Comparison of ENCODE assay signal across 11 mouse cellular contexts in the genomic region with DNA sequence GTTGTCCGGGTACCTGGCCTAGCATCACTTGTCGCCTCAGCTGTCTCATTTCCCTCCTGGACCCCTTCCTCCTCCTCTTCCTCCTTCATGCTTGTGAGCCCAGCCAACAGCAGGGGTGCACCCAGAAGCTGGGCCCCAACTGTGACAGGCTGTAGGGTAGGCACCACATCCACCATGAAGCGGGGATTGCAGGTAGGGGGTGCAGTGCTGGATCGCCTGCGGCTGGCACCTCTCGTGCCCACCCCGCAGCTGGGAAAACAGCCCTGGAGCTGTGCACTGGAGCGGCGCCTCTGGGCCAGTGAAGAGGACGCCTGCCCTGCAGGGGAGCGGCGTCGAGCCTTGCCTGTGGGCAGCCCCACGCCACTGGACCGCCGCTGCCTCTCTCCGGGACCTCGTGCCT. TPM values are rescaled to one million over a fixed set of nuclear protein-coding genes. Genes with fewer than 3 reads are reported as not detected.
A peak's percentile ranks its signal among the peaks of the same experiment; 100 is the strongest.
DNase-seq lines count a peak whose midpoint lies in the region; ATAC-seq and TF ChIP-seq lines count a peak whose summit lies in the region.
"Had no signal": no experiment of that assay in that cellular context is flagged by ENCODE, and none has a peak within 500 bp of the region (broad histone marks: within the 10 kb centered on the region; RNA-seq: fewer than 3 reads in every experiment).

A gene (plus strand): TSS at position 221 of the 400 bp plus-strand sequence.

- H3K9ac ChIP-seq in heart, embryonic 13.5 days: peak within 1 kb of the TSS; percentile 88
- 0 out of 2 replicates have a peak within 1 kb of the TSS, but pooled peaks have one; percentile 3 for H3K9ac ChIP-seq in midbrain, embryonic 13.5 days (replicated peaks)
- H3K9ac ChIP-seq in midbrain, embryonic 11.5 days (ENCODE audit: low read length): no peak within 1 kb of the TSS
- peak within 1 kb of the TSS; percentile 5; the same call in 1 of the 2 replicates for H3K9ac ChIP-seq in intestine, embryonic 15.5 days

- DNase-seq in heart, adult 18-20 months: no peak
- DNase-seq in midbrain, embryonic 11.5 days (ENCODE audit: low spot score, missing footprints): no peak
- no peak for DNase-seq in right cerebral cortex, adult 18-20 months
- DNase-seq: adrenal gland, postnatal 25 days; kidney, adult 2 months; lung, postnatal 36 days had no signal

- no peak for TF ChIP-seq POLR2A in myocyte (IDR thresholded peaks at IDR 0.05; ENCODE audit: insufficient read length, low read depth)

- 86% methylated on average over 18 of the region's 18 CpGs for WGBS in heart, embryonic 13.5 days
- WGBS in midbrain, embryonic 13.5 days: 80% methylated on average over 18 of the region's 18 CpGs
- WGBS in midbrain, embryonic 11.5 days: 80% methylated on average over 18 of the region's 18 CpGs
- 92% methylated on average over 18 of the region's 18 CpGs for WGBS in intestine, embryonic 15.5 days

- H3ac ChIP-seq in myocyte (ENCODE audit: control insufficient read depth, insufficient read length): no peak within 1 kb of the TSS

- H3K4me2 ChIP-seq in heart, embryonic 13.5 days: peak within 1 kb of the TSS; percentile 74
- H3K4me2 ChIP-seq in midbrain, embryonic 13.5 days (replicated peaks): no peak within 1 kb of the TSS
- no peak within 1 kb of the TSS for H3K4me2 ChIP-seq in midbrain, embryonic 11.5 days
- H3K4me2 ChIP-seq in intestine, embryonic 15.5 days (replicated peaks): no peak within 1 kb of the TSS
- peak within 1 kb of the TSS; percentile 73 for H3K4me2 ChIP-seq in myocyte (ENCODE audit: low read depth)

- H3K79me2 ChIP-seq in myocyte (ENCODE audit: control insufficient read depth, insufficient read depth): peaks cover 16% of the 10 kb centered on the region

- ATAC-seq in heart, embryonic 13.5 days (ENCODE audit: extremely low read depth, insufficient number of reproducible peaks, low FRiP score, low TSS enrichment): no peak
- no peak for ATAC-seq in midbrain, embryonic 13.5 days
- no peak for ATAC-seq in midbrain, embryonic 11.5 days (ENCODE audit: low FRiP score)
- no peak for ATAC-seq in intestine, embryonic 15.5 days

- no peaks in the 10 kb centered on the region for H3K9me3 ChIP-seq in heart, embryonic 13.5 days
- no peaks in the 10 kb centered on the region for H3K9me3 ChIP-seq in midbrain, embryonic 13.5 days
- H3K9me3 ChIP-seq in midbrain, embryonic 11.5 days (ENCODE audit: control insufficient read depth, low read length): no peaks in the 10 kb centered on the region
- H3K9me3 ChIP-seq in intestine, embryonic 15.5 days: no peaks in the 10 kb centered on the region

- peaks cover 42% of the 10 kb centered on the region for H3K36me3 ChIP-seq in heart, embryonic 13.5 days
- peaks cover 4% of the 10 kb centered on the region; the same call in 1 of the 2 replicates for H3K36me3 ChIP-seq in midbrain, embryonic 13.5 days
- H3K36me3 ChIP-seq in midbrain, embryonic 11.5 days (ENCODE audit: control insufficient read depth, insufficient read depth, low read length): no peaks in the 10 kb centered on the region
- peaks cover 7% of the 10 kb centered on the region for H3K36me3 ChIP-seq in intestine, embryonic 15.5 days
- peaks cover 4% of the 10 kb centered on the region for H3K36me3 ChIP-seq in myocyte (ENCODE audit: control insufficient read depth, insufficient read depth)

- peaks cover 79% of the 10 kb centered on the region for H3K4me1 ChIP-seq in heart, embryonic 13.5 days
- peaks cover 49% of the 10 kb centered on the region for H3K4me1 ChIP-seq in midbrain, embryonic 13.5 days (replicated peaks)
- peaks cover 24% of the 10 kb centered on the region for H3K4me1 ChIP-seq in midbrain, embryonic 11.5 days (ENCODE audit: control insufficient read depth, insufficient read depth, low read length)
- peaks cover 53% of the 10 kb centered on the region for H3K4me1 ChIP-seq in intestine, embryonic 15.5 days (replicated peaks)

- H3K27ac ChIP-seq in heart, embryonic 13.5 days (replicated peaks): peak within 1 kb of the TSS; percentile 99
- no peak within 1 kb of the TSS for H3K27ac ChIP-seq in midbrain, embryonic 13.5 days
- no peak within 1 kb of the TSS for H3K27ac ChIP-seq in midbrain, embryonic 11.5 days (ENCODE audit: low read depth, low read length)
- H3K27ac ChIP-seq in intestine, embryonic 15.5 days: no peak within 1 kb of the TSS

- no peak within 1 kb of the TSS for H3K4me3 ChIP-seq in heart, embryonic 13.5 days
- H3K4me3 ChIP-seq in midbrain, embryonic 13.5 days (replicated peaks): no peak within 1 kb of the TSS
- H3K4me3 ChIP-seq in midbrain, embryonic 11.5 days (ENCODE audit: low read depth, low read length): no peak within 1 kb of the TSS
- H3K4me3 ChIP-seq in intestine, embryonic 15.5 days (replicated peaks): no peak within 1 kb of the TSS
- H3K4me3 ChIP-seq in myocyte: no peak within 1 kb of the TSS

- no peaks in the 10 kb centered on the region for H3K27me3 ChIP-seq in heart, embryonic 13.5 days (replicated peaks)
- no peaks in the 10 kb centered on the region for H3K27me3 ChIP-seq in midbrain, embryonic 13.5 days
- no peaks in the 10 kb centered on the region for H3K27me3 ChIP-seq in midbrain, embryonic 11.5 days (ENCODE audit: control insufficient read depth, insufficient read depth, low read length)
- no peaks in the 10 kb centered on the region for H3K27me3 ChIP-seq in intestine, embryonic 15.5 days (replicated peaks)
- no peaks in the 10 kb centered on the region for H3K27me3 ChIP-seq in myocyte (ENCODE audit: control insufficient read depth, insufficient read depth, insufficient read length)

TF ChIP-seq in myocyte, 11 proteins besides CTCF, POLR2A, EP300 and RAD21:
- TF ChIP-seq MAX (IDR thresholded peaks at IDR 0.05; ENCODE audit: low read depth) (no peak), TCF3 (IDR thresholded peaks at IDR 0.05; ENCODE audit: insufficient read length, low read depth) (no peak), USF1 (IDR thresholded peaks at IDR 0.05; ENCODE audit: low read depth) (no peak), MYOD1 (IDR thresholded peaks at IDR 0.05; ENCODE audit: control insufficient read depth in 1 of 3, insufficient read length in 2 of 3, low read depth in 2 of 3) (no peak), SRF (IDR thresholded peaks at IDR 0.05; ENCODE audit: control insufficient read depth, insufficient read length, low read depth) (no peak)

RNA-seq across cellular contexts. Expression of the gene that starts here (rescaled TPM):
- 1.6 and 2.2 TPM in 2 replicates for polyA plus RNA-seq in heart, embryonic 13.5 days (2015; fragmentation: Nextera tagmentation; extraction: Ambion mirVana)
- total RNA-seq in heart, adult 18-20 months (2021): not detected
- 0.38 TPM in 1 of 2 replicates, not detected in the other for polyA plus RNA-seq in midbrain, embryonic 13.5 days (2015; fragmentation: Nextera tagmentation; extraction: Ambion mirVana)
- polyA plus RNA-seq in midbrain, embryonic 11.5 days (2014; fragmentation: Nextera tagmentation; extraction: Ambion mirVana): 0.25 TPM in 1 of 2 replicates, not detected in the other
- 0.44 and 0.73 TPM in 2 replicates for polyA plus RNA-seq in intestine, embryonic 15.5 days (2015; fragmentation: Nextera tagmentation; extraction: Ambion mirVana)
- 4.7 TPM for polyA plus RNA-seq in myocyte (2012; fragmentation: generic; extraction: Trizol)
- total RNA-seq: adrenal gland, postnatal 25 days; left cerebral cortex, adult 18-20 months had no signal
- polyA plus RNA-seq: kidney, adult 2 months had no signal

Comparison
In these comparisons a context has a peak if more than half of its experiments do, and no peak if none do; other contexts are left out.
1. H3K4me2 ChIP-seq: peak in heart, embryonic 13.5 days (single experiment) and myocyte (single experiment); none in midbrain, embryonic 13.5 days (single experiment), midbrain, embryonic 11.5 days (single experiment) and intestine, embryonic 15.5 days (single experiment).